Mouse (Mus musculus) kidney, embryonic 15.5 days (tissue): ENCODE data around the gene E130308A19Rik. TPM values are rescaled to one million over a fixed set of nuclear protein-coding genes. Genes with fewer than 3 reads are reported as not detected.

Experiments
- ATAC-seq: fragments of 200-750 bp; cut with Nextera tagmentation; replicated peaks from 2 replicates; pipeline ENCODE4 v1.8.0; 2017; ENCODE audit warnings: moderate TSS enrichment; ENCODE audit not compliant: low FRiP score
- H3K27ac ChIP-seq: fragments of 300-500 bp; sonication (generic); 2 replicates; pipeline ENCODE4 v1.5.1; 2015; ENCODE audit warnings: mild to moderate bottlenecking, inconsistent platforms
- H3K27me3 ChIP-seq: fragments of 300-500 bp; sonication (generic); 2 replicates; pipeline ENCODE4 v1.6.1; 2015; ENCODE audit warnings: inconsistent platforms
- H3K36me3 ChIP-seq: fragments of 300-500 bp; sonication (generic); 2 replicates; pipeline ENCODE4 v1.6.1; 2015; ENCODE audit warnings: inconsistent platforms
- H3K4me1 ChIP-seq: fragments of 300-500 bp; sonication (generic); 2 replicates; pipeline ENCODE4 v1.6.1; 2015; ENCODE audit warnings: inconsistent platforms
- H3K4me2 ChIP-seq: fragments of 300-500 bp; sonication (generic); 2 replicates; pipeline ENCODE4 v1.6.1; 2015; ENCODE audit warnings: moderate library complexity, mild to moderate bottlenecking, inconsistent platforms
- H3K4me3 ChIP-seq: fragments of 300-500 bp; sonication (generic); replicated peaks from 2 replicates; pipeline ENCODE4 v1.5.1; 2015; ENCODE audit warnings: mild to moderate bottlenecking, inconsistent platforms
- H3K9ac ChIP-seq: fragments of 300-500 bp; sonication (generic); 2 replicates; pipeline ENCODE4 v1.6.1; 2015; ENCODE audit warnings: mild to moderate bottlenecking, inconsistent platforms
- H3K9me3 ChIP-seq: fragments of 300-500 bp; sonication (generic); replicated peaks from 2 replicates; pipeline ENCODE4 v1.6.1; 2016; ENCODE audit warnings: inconsistent platforms
- WGBS: fragments of 180-500 bp; shearing (Covaris S2); methylation state at CpG from one replicate; pipeline ENCODE4 v1.1.7; 2015; ENCODE audit warnings: mixed read lengths; 5-methylcytosine and 5-hydroxymethylcytosine counted together
- polyA plus RNA-seq: library from polyadenylated mRNA; unstranded; fragments of >200 nt; fragmentation: Nextera tagmentation; extraction: Ambion mirVana; gene quantifications from 2 replicates; pipeline ENCODE4 v1.2.1, GENCODE M21; 2015

E130308A19Rik gene
- polyA plus RNA-seq, 1 experiment from 2014 or later = 35.6 TPM

DNA sequence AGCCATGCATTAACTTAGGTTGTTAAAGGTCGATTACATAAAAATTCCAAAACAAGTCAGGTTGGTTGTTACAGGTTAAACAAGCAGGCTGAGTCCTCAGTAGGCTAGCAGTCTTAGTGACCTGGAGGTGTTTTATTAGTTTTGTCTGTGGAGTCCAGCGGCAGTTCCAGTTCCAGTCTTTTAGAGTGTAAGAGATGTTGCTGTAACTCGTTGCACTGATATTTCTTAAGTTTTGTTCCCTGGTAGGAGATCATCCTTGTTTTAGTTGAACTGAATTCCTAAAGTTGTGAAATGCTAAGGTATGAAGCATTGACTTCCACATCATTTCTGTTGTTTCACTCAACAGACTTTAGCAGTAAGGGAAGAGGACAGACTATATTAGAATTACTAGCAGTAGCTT lies 70.8 kb downstream of the E130308A19Rik start:
- 78% methylated on average over 3 of the region's 3 CpGs for WGBS
- Histone ChIP-seq H3K4me1 (peaks cover 7% of the 10 kb centered on the region), H3K9me3 (no peaks in the 10 kb centered on the region)

DNA sequence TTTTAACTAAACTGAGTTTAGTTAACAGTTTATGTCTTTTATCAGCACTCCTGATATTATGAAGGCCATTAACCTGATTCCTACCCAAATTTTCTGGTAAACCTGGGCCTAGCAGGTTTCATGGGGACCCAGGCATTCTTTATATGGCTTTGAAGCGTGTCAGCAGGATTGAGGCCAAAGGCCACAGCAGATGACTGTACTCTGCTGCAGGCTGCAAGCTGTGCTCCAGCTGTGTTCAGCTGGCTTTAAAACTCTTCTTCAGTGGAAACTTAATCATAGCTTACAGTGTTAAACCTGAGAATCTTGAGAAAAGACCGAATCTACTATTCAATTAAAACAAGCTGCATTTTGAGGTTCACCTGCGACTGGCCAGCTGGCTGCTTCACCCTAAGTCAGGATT lies 71.9 kb downstream of the E130308A19Rik start:
- H3K4me3 ChIP-seq = no peak overlapping the region
- WGBS = 49% methylated on average over 3 of the region's 3 CpGs

More for the DNA sequence above, 70.8 kb downstream of the E130308A19Rik start:
- H3K27me3 ChIP-seq = no peaks in the 10 kb centered on the region
- no peak for ATAC-seq
- H3K4me2 ChIP-seq = no peak overlapping the region
- H3K27ac ChIP-seq = no peak overlapping the region
- H3K36me3 ChIP-seq = no peaks in the 10 kb centered on the region; the same call in 1 of the 2 replicates
- H3K4me3 ChIP-seq = no peak overlapping the region
- H3K9ac ChIP-seq = no peak overlapping the region

DNA sequence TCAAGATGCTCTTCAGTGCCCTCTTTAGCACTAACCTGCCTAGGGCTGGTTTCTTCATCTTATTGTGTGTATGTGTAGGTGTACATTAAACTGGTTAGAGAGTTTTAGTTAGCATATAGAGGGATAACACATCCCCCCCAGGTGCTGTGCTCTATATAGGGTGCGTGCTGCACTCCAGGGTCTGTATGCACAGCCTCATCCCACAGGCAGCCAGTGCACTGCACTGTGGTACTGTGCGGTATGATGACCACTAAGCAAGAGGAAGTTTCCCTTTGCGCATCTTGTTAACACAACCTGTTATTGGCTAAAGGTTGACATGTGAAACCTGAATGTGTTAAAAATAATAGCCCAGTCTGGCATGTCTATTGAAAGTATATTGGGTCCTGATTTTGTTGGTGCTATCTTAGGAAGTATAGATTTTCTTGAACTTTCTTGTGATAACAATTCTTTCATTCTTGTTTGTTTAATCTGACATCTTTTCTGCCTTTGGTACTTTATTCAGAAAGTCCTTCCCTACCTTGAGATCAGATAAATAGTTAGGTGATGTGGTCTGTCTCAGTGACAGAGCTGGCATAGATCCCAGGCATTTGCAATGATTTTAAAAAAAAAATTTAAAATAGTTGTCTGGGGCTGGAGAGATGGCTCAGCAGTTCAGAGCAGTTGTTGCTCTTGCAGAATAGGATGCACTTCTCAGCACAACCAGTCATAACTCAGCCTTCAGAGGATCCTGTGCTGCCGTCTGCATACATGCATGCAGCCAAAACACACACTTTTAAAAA lies 73.2 kb downstream of the E130308A19Rik start:
- Histone ChIP-seq H3K4me2 (no peak overlapping the region), H3K9me3 (no peaks in the 10 kb centered on the region), H3K36me3 (no peaks in the 10 kb centered on the region), H3K4me3 (no peak overlapping the region), H3K9ac (no peak overlapping the region), H3K27ac (no peak overlapping the region), H3K27me3 (no peaks in the 10 kb centered on the region), H3K4me1 (peaks cover 9% of the 10 kb centered on the region)
- 83% methylated on average over 4 of the region's 4 CpGs for WGBS
- ATAC-seq = no peak

More for the DNA sequence above, 71.9 kb downstream of the E130308A19Rik start:
- no peak for ATAC-seq
- Histone ChIP-seq H3K36me3 (no peaks in the 10 kb centered on the region), H3K4me2 (no peak overlapping the region), H3K9me3 (no peaks in the 10 kb centered on the region), H3K27me3 (no peaks in the 10 kb centered on the region), H3K9ac (no peak overlapping the region), H3K4me1 (peaks cover 9% of the 10 kb centered on the region), H3K27ac (peak overlapping the region; percentile 29; the same call in 1 of the 2 replicates)

DNA sequence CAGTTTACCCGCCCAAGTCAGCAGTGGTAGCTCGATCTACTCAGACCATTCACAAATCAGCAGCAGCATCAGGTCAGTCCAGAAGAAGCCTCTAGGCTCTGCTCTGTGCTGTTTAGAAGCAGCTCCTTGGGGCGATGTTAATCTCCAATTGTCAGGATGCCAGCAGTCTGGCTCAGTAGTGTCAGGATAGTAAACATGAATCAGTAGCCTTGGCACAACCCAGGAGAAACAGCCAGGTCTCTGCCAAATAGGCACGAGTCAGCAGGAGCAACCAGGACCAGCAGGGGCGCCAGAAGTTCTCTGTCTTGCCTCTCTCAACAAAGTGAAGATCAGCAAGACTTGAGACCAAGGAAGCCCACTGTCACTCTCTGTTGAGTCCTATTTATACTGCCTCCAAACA lies 83.3 kb downstream of the E130308A19Rik start:
- no peak for ATAC-seq
- Histone ChIP-seq H3K4me1 (peaks cover 33% of the 10 kb centered on the region), H3K27ac (no peak overlapping the region), H3K27me3 (no peaks in the 10 kb centered on the region), H3K9ac (no peak overlapping the region), H3K4me3 (no peak overlapping the region), H3K4me2 (no peak overlapping the region), H3K36me3 (no peaks in the 10 kb centered on the region), H3K9me3 (no peaks in the 10 kb centered on the region)
- WGBS = 86% methylated on average over 5 of the region's 5 CpGs

DNA sequence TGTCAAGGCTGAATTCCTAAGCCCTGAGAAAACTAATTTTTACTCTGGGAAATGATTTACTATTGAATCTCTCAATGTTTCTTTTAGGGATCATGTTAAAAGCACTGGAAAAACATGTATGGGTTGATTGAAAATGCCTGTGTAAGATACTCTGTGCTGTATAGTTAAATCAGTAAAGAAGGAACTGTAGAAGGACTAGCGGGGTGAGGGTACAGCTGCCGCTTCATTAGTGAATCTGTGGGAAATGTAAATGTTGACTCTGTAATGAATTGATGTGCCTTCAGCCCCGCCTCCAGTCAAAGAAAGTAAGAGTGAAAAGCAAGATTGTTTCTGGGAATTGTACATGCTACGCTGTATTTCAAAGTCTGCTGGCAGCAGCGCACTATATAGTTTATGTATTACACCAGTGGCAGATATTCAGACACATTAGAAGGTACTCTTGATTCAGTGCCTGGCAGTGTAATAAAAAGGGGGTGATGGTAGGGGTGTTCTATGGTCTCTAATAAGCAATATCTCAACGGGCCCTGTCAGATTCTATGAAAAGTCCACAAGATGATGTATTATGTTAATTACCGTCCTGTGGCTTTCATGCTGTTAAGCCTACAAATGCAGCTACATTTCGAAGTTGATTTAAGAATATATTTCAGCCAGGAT lies 84.9 kb downstream of the E130308A19Rik start:
- H3K9ac ChIP-seq = no peak overlapping the region
- H3K36me3 ChIP-seq = no peaks in the 10 kb centered on the region
- peak; percentile 67 for ATAC-seq
- WGBS = 36% methylated on average over 8 of the region's 8 CpGs
- no peaks in the 10 kb centered on the region for H3K27me3 ChIP-seq
- no peak overlapping the region for H3K4me3 ChIP-seq
- peak overlapping the region; percentile 73 for H3K27ac ChIP-seq
- H3K4me1 ChIP-seq = peaks cover 47% of the 10 kb centered on the region
- H3K9me3 ChIP-seq = no peaks in the 10 kb centered on the region
- no peak overlapping the region for H3K4me2 ChIP-seq

DNA sequence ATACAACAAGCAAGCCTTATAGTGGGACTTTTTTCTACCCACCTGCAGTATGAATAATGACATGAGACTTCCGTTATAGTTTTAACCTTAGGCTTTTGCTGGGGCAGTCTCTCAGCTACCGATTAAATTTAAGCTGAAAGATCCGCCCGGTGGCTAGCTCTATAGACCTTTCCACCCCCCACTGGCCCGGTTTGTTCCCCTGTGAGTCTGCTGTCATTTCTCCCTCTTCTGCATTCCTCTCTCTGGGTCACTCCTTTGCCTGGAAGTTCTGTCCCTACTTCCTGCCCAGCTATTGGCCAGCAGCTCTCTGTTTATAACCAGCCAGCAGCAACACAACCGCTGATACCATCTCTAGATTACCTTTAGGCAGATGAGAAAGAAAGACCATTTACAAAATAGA lies 86.4 kb downstream of the E130308A19Rik start:
- WGBS = 62% methylated on average over 6 of the region's 6 CpGs
- no peak for ATAC-seq
- H3K4me3 ChIP-seq = no peak overlapping the region
- no peak overlapping the region; the same call in 1 of the 2 replicates for H3K27ac ChIP-seq
- H3K9me3 ChIP-seq = no peaks in the 10 kb centered on the region
- H3K4me1 ChIP-seq = peaks cover 63% of the 10 kb centered on the region
- no peaks in the 10 kb centered on the region for H3K36me3 ChIP-seq
- H3K27me3 ChIP-seq = no peaks in the 10 kb centered on the region
- no peak overlapping the region for H3K9ac ChIP-seq
- H3K4me2 ChIP-seq = no peak overlapping the region

DNA sequence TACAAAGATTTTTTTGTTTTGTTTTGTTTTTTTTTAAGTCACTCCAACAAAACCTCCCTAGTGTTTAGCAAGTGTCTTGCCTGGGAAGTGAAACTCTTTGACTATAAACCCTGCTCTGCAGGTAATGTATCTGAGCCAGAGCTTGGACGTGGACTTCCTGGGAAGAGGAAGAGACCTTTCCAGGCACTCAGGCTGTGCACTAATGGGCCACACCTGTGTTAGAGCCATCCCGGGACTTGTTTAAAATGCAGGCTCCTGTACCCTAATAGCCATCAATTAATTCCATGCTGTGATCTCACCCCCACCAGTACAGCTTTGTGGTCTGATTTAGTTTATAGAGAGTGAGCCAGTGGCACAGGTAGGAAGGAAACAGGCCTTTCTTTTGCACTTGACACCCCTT lies 86.9 kb downstream of the E130308A19Rik start:
- 48% methylated on average over 2 of the region's 2 CpGs for WGBS
- no peaks in the 10 kb centered on the region for H3K27me3 ChIP-seq
- no peak for ATAC-seq
- H3K9ac ChIP-seq = no peak overlapping the region
- no peaks in the 10 kb centered on the region for H3K9me3 ChIP-seq
- H3K4me2 ChIP-seq = no peak overlapping the region
- no peaks in the 10 kb centered on the region for H3K36me3 ChIP-seq
- H3K27ac ChIP-seq = no peak overlapping the region
- peaks cover 64% of the 10 kb centered on the region for H3K4me1 ChIP-seq
- no peak overlapping the region for H3K4me3 ChIP-seq

DNA sequence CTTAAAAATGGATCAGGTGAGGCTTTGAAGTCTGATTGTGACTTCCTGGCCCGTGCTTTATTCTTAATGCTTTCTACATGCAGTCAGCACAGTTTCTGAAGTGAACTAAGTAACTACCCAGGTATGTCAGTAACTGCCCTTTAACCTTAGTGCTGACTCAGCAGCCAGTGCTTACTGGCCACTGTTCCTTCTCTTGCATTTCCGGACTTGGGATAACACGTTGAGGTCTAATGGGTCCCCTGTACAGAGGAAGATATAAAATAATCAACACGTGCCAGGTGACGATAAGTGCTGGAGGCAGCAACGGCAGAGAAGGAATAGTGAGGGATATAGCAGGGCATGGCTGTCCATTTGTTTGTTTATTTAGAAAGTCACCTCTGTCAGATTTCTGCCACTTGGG lies 88.5 kb downstream of the E130308A19Rik start:
- peaks cover 78% of the 10 kb centered on the region for H3K4me1 ChIP-seq
- ATAC-seq = no peak
- H3K9ac ChIP-seq = no peak overlapping the region
- H3K4me2 ChIP-seq = no peak overlapping the region
- 0 out of 2 replicates have a peak overlapping the region, but pooled peaks have one; percentile 25 for H3K27ac ChIP-seq
- 59% methylated on average over 6 of the region's 6 CpGs for WGBS
- no peaks in the 10 kb centered on the region for H3K36me3 ChIP-seq
- no peaks in the 10 kb centered on the region for H3K9me3 ChIP-seq
- no peak overlapping the region for H3K4me3 ChIP-seq
- no peaks in the 10 kb centered on the region for H3K27me3 ChIP-seq

DNA sequence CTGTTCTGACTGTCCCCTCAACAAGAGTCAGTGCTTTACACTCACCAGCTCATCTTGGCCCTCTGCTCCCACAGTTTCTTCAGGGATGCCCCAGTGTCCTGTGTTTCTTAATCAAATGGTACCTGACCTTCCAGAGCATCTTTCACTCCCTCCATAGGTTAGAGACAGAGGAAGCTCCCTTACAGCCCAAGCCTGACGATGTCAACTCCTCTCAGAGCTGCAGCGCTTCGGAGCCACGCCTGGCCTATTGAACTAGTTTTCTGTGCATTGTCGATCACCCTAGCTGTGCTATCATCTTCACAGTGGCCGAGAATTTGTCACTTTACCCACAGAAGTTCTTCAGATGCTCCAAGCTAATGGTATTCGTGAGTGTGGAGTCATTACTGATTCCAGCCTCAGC lies 88.9 kb downstream of the E130308A19Rik start:
- no peak overlapping the region for H3K4me3 ChIP-seq
- 61% methylated on average over 7 of the region's 7 CpGs for WGBS
- ATAC-seq = no peak

DNA sequence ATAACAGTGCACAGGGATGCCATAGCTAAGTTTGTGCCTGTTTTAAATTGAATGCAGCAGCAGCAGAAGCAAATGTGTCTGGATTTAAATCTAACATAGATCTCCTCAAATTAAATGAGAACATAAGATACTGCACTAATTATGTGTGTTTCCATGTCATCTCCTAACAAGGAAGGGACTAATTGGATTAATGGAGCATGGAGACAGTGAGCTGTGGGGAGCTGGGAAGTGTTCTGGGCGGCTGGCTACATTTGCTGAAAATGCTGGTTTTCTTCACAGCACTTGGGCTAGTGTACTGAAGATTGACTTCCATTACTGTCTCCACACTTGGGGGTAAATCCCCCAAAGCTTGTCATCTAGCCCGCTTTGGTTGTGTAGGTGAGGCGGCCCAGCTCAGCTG lies 89.5 kb downstream of the E130308A19Rik start:
- 58% methylated on average over 3 of the region's 3 CpGs for WGBS
- no peak overlapping the region for H3K4me3 ChIP-seq
- H3K9ac ChIP-seq = no peak overlapping the region
- H3K9me3 ChIP-seq = no peaks in the 10 kb centered on the region
- H3K27ac ChIP-seq = peak overlapping the region; percentile 63
- ATAC-seq = no peak
- peaks cover 78% of the 10 kb centered on the region for H3K4me1 ChIP-seq
- no peak overlapping the region for H3K4me2 ChIP-seq
- no peaks in the 10 kb centered on the region for H3K27me3 ChIP-seq
- 0 out of 2 replicates have a peak, but pooled peaks cover 10% of the 10 kb centered on the region for H3K36me3 ChIP-seq

More for the DNA sequence above, 88.9 kb downstream of the E130308A19Rik start:
- Histone ChIP-seq H3K27ac (0 out of 2 replicates have a peak overlapping the region, but pooled peaks have one; percentile 25), H3K9me3 (no peaks in the 10 kb centered on the region), H3K27me3 (no peaks in the 10 kb centered on the region), H3K4me2 (no peak overlapping the region), H3K36me3 (0 out of 2 replicates have a peak, but pooled peaks cover 4% of the 10 kb centered on the region), H3K9ac (no peak overlapping the region), H3K4me1 (peaks cover 82% of the 10 kb centered on the region)

DNA sequence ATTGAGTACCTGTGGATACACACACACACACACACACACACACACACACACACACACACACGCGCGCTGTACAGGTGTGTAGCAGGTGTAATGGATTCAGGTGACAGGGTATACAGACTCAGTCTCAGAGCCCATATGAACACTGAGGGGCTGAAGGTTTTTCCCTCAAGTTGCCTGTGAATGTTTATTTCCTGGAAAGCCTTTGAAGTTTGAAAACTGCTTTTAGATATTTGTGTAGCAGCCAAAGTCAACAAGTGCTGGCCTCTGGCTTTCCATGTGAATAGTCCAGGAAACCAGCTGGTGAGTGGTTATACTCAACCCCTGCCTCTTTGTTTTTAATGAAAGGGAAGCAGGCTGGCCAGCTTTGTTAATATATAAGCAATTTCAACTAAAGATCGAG lies 91.3 kb downstream of the E130308A19Rik start:
- Histone ChIP-seq H3K4me2 (no peak overlapping the region), H3K4me3 (no peak overlapping the region), H3K9ac (no peak overlapping the region), H3K36me3 (0 out of 2 replicates have a peak, but pooled peaks cover 12% of the 10 kb centered on the region), H3K9me3 (no peaks in the 10 kb centered on the region), H3K27ac (peak overlapping the region; percentile 63), H3K4me1 (peaks cover 66% of the 10 kb centered on the region), H3K27me3 (no peaks in the 10 kb centered on the region)
- peak; percentile 66 for ATAC-seq
- 55% methylated on average over 4 of the region's 4 CpGs for WGBS

DNA sequence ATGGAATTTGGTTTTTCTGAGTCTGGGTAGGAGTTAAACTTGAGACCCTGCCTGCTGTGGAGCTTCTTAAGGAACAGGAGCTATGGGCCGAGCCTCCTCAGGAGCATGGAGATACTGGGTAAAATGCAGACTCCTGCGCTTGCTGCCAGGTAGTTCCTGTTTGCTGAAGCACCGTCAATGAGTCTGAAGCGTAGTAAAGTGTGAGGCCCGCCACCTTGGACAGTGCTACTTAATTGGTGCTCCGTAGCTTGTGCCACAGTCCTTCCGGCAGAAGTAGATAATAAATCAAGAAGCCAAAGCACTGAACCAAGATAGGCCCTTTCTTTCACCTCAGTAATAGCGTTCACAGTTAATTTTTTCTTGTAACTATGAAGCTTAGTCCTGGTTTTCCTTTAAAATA lies 92.5 kb downstream of the E130308A19Rik start:
- H3K4me2 ChIP-seq = no peak overlapping the region
- ATAC-seq = peak; percentile 33; the same call in 1 of the 2 replicates
- H3K4me3 ChIP-seq = no peak overlapping the region
- H3K27ac ChIP-seq = peak overlapping the region; percentile 70
- H3K4me1 ChIP-seq = peaks cover 55% of the 10 kb centered on the region
- WGBS = 38% methylated on average over 8 of the region's 8 CpGs
- H3K27me3 ChIP-seq = no peaks in the 10 kb centered on the region
- H3K36me3 ChIP-seq = 0 out of 2 replicates have a peak, but pooled peaks cover 12% of the 10 kb centered on the region
- H3K9me3 ChIP-seq = no peaks in the 10 kb centered on the region
- H3K9ac ChIP-seq = no peak overlapping the region
